8 mouse cellular contexts compared by ENCODE assay signal in the genomic region with DNA sequence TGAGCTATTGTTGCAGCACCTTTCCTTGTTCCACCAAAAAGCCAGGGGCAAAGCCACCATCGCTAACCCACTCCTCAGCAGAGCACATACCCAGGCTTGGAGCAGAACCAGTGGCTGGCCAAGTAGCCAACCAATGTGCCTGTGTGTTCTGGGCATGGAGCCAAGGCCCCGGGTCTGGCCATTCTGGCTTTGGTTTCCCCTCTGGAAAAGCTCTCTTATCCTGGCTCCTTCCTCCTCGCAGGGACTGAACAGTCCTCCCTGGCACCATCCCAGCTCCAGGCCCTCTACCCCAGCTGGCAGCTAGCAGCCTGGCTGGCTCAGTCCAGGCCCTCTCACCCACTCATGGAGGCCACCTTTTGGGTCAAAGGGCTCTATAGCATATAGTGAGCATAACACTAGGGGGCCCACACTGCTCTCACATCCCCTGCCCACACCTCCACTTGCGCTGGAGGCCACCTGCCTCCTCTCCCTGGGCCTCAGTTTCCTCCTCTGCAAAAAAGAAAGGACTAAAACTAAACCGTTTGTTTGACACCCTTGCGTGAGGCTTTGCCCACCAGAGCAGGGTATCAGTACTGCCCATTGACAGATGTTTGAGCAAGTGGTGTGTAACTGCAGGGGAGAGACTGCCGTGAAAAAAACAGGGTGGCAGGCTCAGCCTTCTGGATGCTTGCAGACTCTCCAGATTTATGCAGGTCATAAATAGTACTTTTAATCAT. TPM values are rescaled to one million over a fixed set of nuclear protein-coding genes. Genes with fewer than 3 reads are reported as not detected.
DNase-seq lines count a peak whose midpoint lies in the region; ATAC-seq and TF ChIP-seq lines count a peak whose summit lies in the region.

No protein-coding gene starts in this region.

- no peaks in the 10 kb centered on the region for H3K9me3 ChIP-seq in ES-E14 (ENCODE audit: control insufficient read depth, insufficient read depth, low read depth, low read length)
- H3K9me3 ChIP-seq in hindbrain, embryonic 11.5 days (ENCODE audit: control insufficient read depth, low read length) = no peaks in the 10 kb centered on the region
- no peaks in the 10 kb centered on the region for H3K9me3 ChIP-seq in lung, embryonic 16.5 days (ENCODE audit: control insufficient read depth, low read length)

- H3K9ac ChIP-seq in ES-E14 (ENCODE audit: insufficient read depth, low read depth, low read length, poor library complexity, severe bottlenecking) = peak overlapping the region; percentile 77
- peak overlapping the region; percentile 65 for H3K9ac ChIP-seq in hindbrain, embryonic 11.5 days (ENCODE audit: low read depth, low read length)
- H3K9ac ChIP-seq in lung, embryonic 16.5 days (ENCODE audit: low read length) = peak overlapping the region; percentile 63

- H3K4me3 ChIP-seq in ES-E14 (ENCODE audit: insufficient read depth in 1 of 2, low read depth in 1 of 2, low read length in 2 of 2, poor library complexity in 1 of 2, severe bottlenecking in 1 of 2) = peak overlapping the region; percentile 58 to 70; a peak in 3 of 4 replicates
- H3K4me3 ChIP-seq in hindbrain, embryonic 11.5 days (ENCODE audit: low read depth, low read length) = peak overlapping the region; percentile 49
- H3K4me3 ChIP-seq in lung, embryonic 16.5 days (ENCODE audit: low read length) = peak overlapping the region; percentile 54

- WGBS in hindbrain, embryonic 11.5 days = 67% methylated on average over 7 of the region's 7 CpGs
- 20% methylated on average over 7 of the region's 7 CpGs for WGBS in lung, embryonic 16.5 days

- H3K27ac ChIP-seq in ES-E14 (ENCODE audit: insufficient read depth, low read depth, low read length, poor library complexity, severe bottlenecking) = no peak overlapping the region; the same call in 1 of the 2 replicates
- H3K27ac ChIP-seq in hindbrain, embryonic 11.5 days (ENCODE audit: low read depth, low read length) = peak overlapping the region; percentile 71
- peak overlapping the region; percentile 93 for H3K27ac ChIP-seq in lung, embryonic 16.5 days (ENCODE audit: low read length)

- in situ Hi-C loops in ES-E14 (cut with MboI; ENCODE audit: low sequenced_read_pairs in 2 of 2, unreplicated experiment in 2 of 2) = no loop called here

- DNase-seq in ES-E14 (ENCODE audit: low read depth, low spot score) = no peak
- DNase-seq in cerebellum, adult 11-12 months = peak; percentile 93
- peak; percentile 40 for DNase-seq in hindbrain, embryonic 11.5 days (ENCODE audit: low spot score)
- DNase-seq in layer of hippocampus, postnatal 14 days (ENCODE audit: low spot score in 2 of 2) = peak; percentile 86 to 95
- peak; percentile 65 for DNase-seq in right cerebral cortex, postnatal 25 days
- DNase-seq in yolk sac, embryonic 10.5 days (ENCODE audit: low spot score) = no peak

- H3K27me3 ChIP-seq in hindbrain, embryonic 11.5 days (ENCODE audit: control insufficient read depth, insufficient read depth, low read length) = no peaks in the 10 kb centered on the region
- no peaks in the 10 kb centered on the region for H3K27me3 ChIP-seq in lung, embryonic 16.5 days (ENCODE audit: control insufficient read depth, insufficient read depth, low read depth, low read length)

- H3K4me1 ChIP-seq in ES-E14 (ENCODE audit: control insufficient read depth in 2 of 2, insufficient read depth in 2 of 2, low read length in 2 of 2, poor library complexity in 1 of 2) = peaks cover 10 to 59% of the 10 kb centered on the region in 2 experiments; a peak in 3 of 4 replicates
- peaks cover 27% of the 10 kb centered on the region for H3K4me1 ChIP-seq in hindbrain, embryonic 11.5 days (replicated peaks; ENCODE audit: control insufficient read depth, insufficient read depth, low read length)
- peaks cover 74% of the 10 kb centered on the region for H3K4me1 ChIP-seq in lung, embryonic 16.5 days (replicated peaks; ENCODE audit: control insufficient read depth, insufficient read depth, low read length)

- peaks cover 35% of the 10 kb centered on the region for H3K36me3 ChIP-seq in ES-E14 (ENCODE audit: control insufficient read depth, insufficient read depth, low read length, poor library complexity, severe bottlenecking)
- no peaks in the 10 kb centered on the region; the same call in 1 of the 2 replicates for H3K36me3 ChIP-seq in hindbrain, embryonic 11.5 days (ENCODE audit: control insufficient read depth, insufficient read depth, low read length)
- H3K36me3 ChIP-seq in lung, embryonic 16.5 days (ENCODE audit: control insufficient read depth, insufficient read depth, low read length) = peaks cover 10% of the 10 kb centered on the region; the same call in 1 of the 2 replicates

- peak; percentile 14; the same call in 1 of the 2 replicates for ATAC-seq in frontal cortex, adult (ENCODE audit: low TSS enrichment)
- no peak for ATAC-seq in hindbrain, embryonic 11.5 days (ENCODE audit: low FRiP score)
- peak; percentile 66 for ATAC-seq in lung, embryonic 16.5 days (ENCODE audit: low read depth)

- peak overlapping the region; percentile 78 for H3K4me2 ChIP-seq in hindbrain, embryonic 11.5 days (replicated peaks; ENCODE audit: low read depth, low read length)
- peak overlapping the region; percentile 68 for H3K4me2 ChIP-seq in lung, embryonic 16.5 days (ENCODE audit: low read depth, low read length)

TF ChIP-seq in ES-E14, 5 proteins besides CTCF, POLR2A, EP300 and RAD21:
- TF ChIP-seq ZNF384 (IDR thresholded peaks at IDR 0.05; ENCODE audit: low read depth, low read length) = no peak
- TF ChIP-seq HCFC1 (IDR thresholded peaks at IDR 0.05; ENCODE audit: borderline replicate concordance, insufficient read depth, low read length) = no peak
- TF ChIP-seq CHD2 (IDR thresholded peaks at IDR 0.05; ENCODE audit: low read depth, low read length) = no peak
- no peak for TF ChIP-seq ZC3H11A (IDR thresholded peaks at IDR 0.05; ENCODE audit: borderline replicate concordance, low read depth, low read length)
- no peak for TF ChIP-seq MAFK (IDR thresholded peaks at IDR 0.05; ENCODE audit: insufficient read depth, low read depth, low read length)

RNA-seq across cellular contexts. Expression of gene Srebf1, which starts 13.0 kb away (rescaled TPM):
- 136 and 236 TPM in 2 replicates for total RNA-seq in ES-E14 (2012; rRNA removed)
- 40.4 and 44.7 TPM in 2 replicates for polyA plus RNA-seq in hindbrain, embryonic 11.5 days (2014; fragmentation: Nextera tagmentation; extraction: Ambion mirVana)
- 10 to 100 TPM; 53.2 to 55.2 TPM for total RNA-seq in layer of hippocampus, postnatal 14 days (2021)
- polyA plus RNA-seq in lung, embryonic 16.5 days (2015; fragmentation: Nextera tagmentation; extraction: Ambion mirVana) = 65.9 and 74.3 TPM in 2 replicates

Comparison
In these comparisons a context has a peak if more than half of its experiments do, and no peak if none do; other contexts are left out.
1. DNase-seq: peak in cerebellum, adult 11-12 months (single experiment), hindbrain, embryonic 11.5 days (single experiment), layer of hippocampus, postnatal 14 days (2 of 2) and right cerebral cortex, postnatal 25 days (single experiment); none in ES-E14 (single experiment) and yolk sac, embryonic 10.5 days (single experiment).
2. Peak in every context shown above with its lines, with median percentiles within 50 percentile points of each other: H3K4me3 ChIP-seq and H3K9ac ChIP-seq.